Mouse (Mus musculus) heart, adult 2 months (tissue): ENCODE results near the gene Ecm2. TPM values are rescaled to one million over a fixed set of nuclear protein-coding genes. Genes with fewer than 3 reads are reported as not detected.

Experiments used
- DNase-seq, 2 experiments: peaks; one replicate each; pipeline ENCODE4 v3.0.0; 2021
- H3K27ac ChIP-seq: fragments of 200-600 bp; 2 replicates; pipeline ENCODE4 v1.8.1; 2022
- H3K27me3 ChIP-seq: fragments of 200-500 bp; 2 replicates; pipeline ENCODE4 v1.6.1; 2012; ENCODE audit warnings: mild to moderate bottlenecking, low read length, inconsistent platforms, mixed read lengths; ENCODE audit not compliant: control insufficient read depth, insufficient read depth
- H3K36me3 ChIP-seq: fragments of 200-500 bp; 2 replicates; pipeline ENCODE4 v1.6.1; 2012; ENCODE audit warnings: low read length, inconsistent platforms; ENCODE audit not compliant: control insufficient read depth, insufficient read depth
- H3K4me1 ChIP-seq: fragments of 200-500 bp; 2 replicates; pipeline ENCODE4 v1.6.1; 2011; ENCODE audit warnings: low read length; ENCODE audit not compliant: control insufficient read depth, insufficient read depth
- H3K4me3 ChIP-seq: fragments of 200-600 bp; 2 replicates; pipeline ENCODE4 v1.8.1; 2022
- H3K79me2 ChIP-seq: fragments of 200-500 bp; replicated peaks from 2 replicates; pipeline ENCODE4 v1.6.1; 2012; ENCODE audit warnings: mild to moderate bottlenecking, inconsistent platforms, low read length, moderate library complexity, mixed read lengths; ENCODE audit not compliant: control insufficient read depth, insufficient read depth
- H3K9ac ChIP-seq: fragments of 200-500 bp; 2 replicates; pipeline ENCODE4 v1.6.1; 2012; ENCODE audit warnings: low read depth, mild to moderate bottlenecking, control low read depth, inconsistent platforms, low read length, mixed read lengths
- CTCF ChIP-seq: fragments of 200-600 bp; IDR thresholded peaks from 2 replicates; pipeline ENCODE4 v1.8.1; 2022; ENCODE audit warnings: antibody characterized with exemption, mild to moderate bottlenecking, moderate library complexity
- EP300 ChIP-seq: fragments of 200-500 bp; IDR thresholded peaks from 2 replicates; pipeline ENCODE4 v1.6.1; 2011; ENCODE audit warnings: low read depth, low read length, control low read depth; ENCODE audit not compliant: insufficient read depth
- POLR2A ChIP-seq: fragments of 200-500 bp; IDR thresholded peaks from 2 replicates; pipeline ENCODE4 v1.6.1; 2011; ENCODE audit warnings: mild to moderate bottlenecking, low read depth, low read length, control low read depth; ENCODE audit not compliant: insufficient read depth
- WGBS: fragments of 180-500 bp; shearing (Covaris S2); methylation state at CpG from one replicate; pipeline ENCODE4 v1.1.7; 2018; 5-methylcytosine and 5-hydroxymethylcytosine counted together
- intact Hi-C: fragments of 180-260 bp; cut with DNase I; formaldehyde crosslinking; loops from one replicate; pipeline ENCODE4 v1.15.1; 2025
- polyA plus RNA-seq: library from polyadenylated mRNA; depleted of rRNA; stranded (reverse); fragments of >200 nt; gene quantifications from 2 replicates; pipeline ENCODE4 v1.2.3, GENCODE M21; 2012
- total RNA-seq, 2 experiments: library from RNA; stranded (reverse); gene quantifications; 2 replicates each; pipeline ENCODE4 v1.2.3; 2021

Ecm2 gene
- total and polyA plus RNA-seq, 3 experiments, result 8.2 to 15.4 (median 13.4) TPM

DNA sequence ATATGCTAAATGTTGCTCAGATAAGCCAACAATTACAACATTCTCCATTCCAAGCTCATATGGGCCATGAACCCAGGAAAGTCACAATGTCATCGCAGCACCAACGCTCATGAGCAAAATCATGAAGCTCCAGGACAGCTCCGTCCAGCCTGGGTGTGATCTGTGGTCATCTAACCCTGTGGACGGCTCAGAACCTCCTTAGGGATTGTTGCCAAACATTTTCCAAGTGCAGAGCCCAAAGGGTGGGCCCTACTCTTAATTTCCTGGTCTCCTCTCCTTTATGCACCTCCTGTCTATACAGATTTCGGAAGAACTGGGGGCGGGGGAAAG is 32.0 kb upstream of the Ecm2 start:
- WGBS, result 85% methylated on average over 6 of the region's 6 CpGs
- Histone ChIP-seq H3K79me2 (no peaks in the 10 kb centered on the region), H3K27me3 (no peaks in the 10 kb centered on the region), H3K27ac (no peak overlapping the region; the same call in 1 of the 2 replicates), H3K9ac (no peak overlapping the region), H3K4me3 (no peak overlapping the region), H3K36me3 (peaks cover 6% of the 10 kb centered on the region), H3K4me1 (peaks cover 17% of the 10 kb centered on the region)
- intact Hi-C loops, result no loop called here
- no peak for TF ChIP-seq EP300
- no peak for TF ChIP-seq CTCF
- TF ChIP-seq POLR2A, result no peak
- DNase-seq, result no peak

- H3K9ac ChIP-seq, result no peak overlapping the region
- peaks cover 12% of the 10 kb centered on the region for H3K4me1 ChIP-seq
- H3K27me3 ChIP-seq, result no peaks in the 10 kb centered on the region
- WGBS, result 89% methylated on average over 3 of the region's 3 CpGs
- peak overlapping the region; percentile 5; the same call in 1 of the 2 replicates for H3K27ac ChIP-seq
- H3K36me3 ChIP-seq, result peaks cover 8% of the 10 kb centered on the region
- H3K79me2 ChIP-seq, result no peaks in the 10 kb centered on the region
- H3K4me3 ChIP-seq, result no peak overlapping the region
- DNase-seq, result no peak
- TF ChIP-seq POLR2A, result no peak
- TF ChIP-seq EP300, result no peak
- no peak for TF ChIP-seq CTCF
- intact Hi-C loops, result no loop called here
Measured at GRCm38 (mm10) chr13:49477887-49478286, 26.7 kb upstream of the Ecm2 start.

GRCm38 (mm10) chr13:49478851-49479374 is 25.7 kb upstream of the Ecm2 start:
- WGBS, result 84% methylated on average over 6 of the region's 6 CpGs
- H3K9ac ChIP-seq, result no peak overlapping the region
- intact Hi-C loops, result no loop called here
- TF ChIP-seq EP300 (no peak), CTCF (no peak), POLR2A (no peak)
- no peak for DNase-seq
- no peaks in the 10 kb centered on the region for H3K27me3 ChIP-seq
- H3K4me3 ChIP-seq, result no peak overlapping the region
- H3K4me1 ChIP-seq, result peaks cover 12% of the 10 kb centered on the region
- H3K27ac ChIP-seq, result peak overlapping the region; percentile 93
- no peaks in the 10 kb centered on the region for H3K79me2 ChIP-seq
- H3K36me3 ChIP-seq, result peaks cover 8% of the 10 kb centered on the region

DNA sequence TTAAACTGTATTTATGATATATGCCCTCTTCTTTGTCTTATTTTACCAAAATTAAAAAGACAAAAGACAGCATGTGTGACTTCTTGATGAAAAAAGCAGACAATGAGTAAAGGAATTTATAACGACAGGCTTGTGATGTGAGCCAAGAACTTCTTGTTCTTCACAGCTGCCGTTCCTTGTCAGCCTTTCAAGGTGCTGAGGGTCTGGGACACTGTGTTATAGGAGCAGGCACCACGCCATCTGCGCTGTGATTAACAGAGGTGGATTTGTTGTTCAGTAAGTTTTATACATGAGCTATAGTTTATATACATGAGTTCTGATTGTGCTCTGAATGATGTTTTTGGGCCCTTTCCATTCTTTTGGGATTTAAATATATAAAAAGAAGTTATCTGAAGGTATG is 25.2 kb upstream of the Ecm2 start:
- intact Hi-C loops, result no loop called here
- Histone ChIP-seq H3K27ac (peak overlapping the region; percentile 93), H3K9ac (no peak overlapping the region), H3K27me3 (no peaks in the 10 kb centered on the region), H3K79me2 (no peaks in the 10 kb centered on the region), H3K4me1 (peaks cover 12% of the 10 kb centered on the region), H3K36me3 (peaks cover 8% of the 10 kb centered on the region), H3K4me3 (no peak overlapping the region)
- peak; percentile 45 to 47 for DNase-seq
- WGBS, result 40% methylated on average over 4 of the region's 4 CpGs
- TF ChIP-seq EP300 (peak; percentile 92), POLR2A (no peak)

GRCm38 (mm10) chr13:49480057-49480456 is 24.6 kb upstream of the Ecm2 start:
- no peaks in the 10 kb centered on the region for H3K79me2 ChIP-seq
- H3K27me3 ChIP-seq, result no peaks in the 10 kb centered on the region
- peaks cover 12% of the 10 kb centered on the region for H3K4me1 ChIP-seq
- WGBS, result 7% methylated on average over 2 of the region's 2 CpGs
- TF ChIP-seq CTCF (no peak), POLR2A (peak; percentile 61), EP300 (peak; percentile 100)
- intact Hi-C loops, result loop anchor here (2.0 kb wide), 1 partner anchor 27 kb away; no protein-coding TSS in a partner anchor
- no peak overlapping the region for H3K4me3 ChIP-seq
- peaks cover 8% of the 10 kb centered on the region for H3K36me3 ChIP-seq
- DNase-seq, result peak; percentile 83 to 90
- peak overlapping the region; percentile 93 for H3K27ac ChIP-seq
- H3K9ac ChIP-seq, result no peak overlapping the region

DNA sequence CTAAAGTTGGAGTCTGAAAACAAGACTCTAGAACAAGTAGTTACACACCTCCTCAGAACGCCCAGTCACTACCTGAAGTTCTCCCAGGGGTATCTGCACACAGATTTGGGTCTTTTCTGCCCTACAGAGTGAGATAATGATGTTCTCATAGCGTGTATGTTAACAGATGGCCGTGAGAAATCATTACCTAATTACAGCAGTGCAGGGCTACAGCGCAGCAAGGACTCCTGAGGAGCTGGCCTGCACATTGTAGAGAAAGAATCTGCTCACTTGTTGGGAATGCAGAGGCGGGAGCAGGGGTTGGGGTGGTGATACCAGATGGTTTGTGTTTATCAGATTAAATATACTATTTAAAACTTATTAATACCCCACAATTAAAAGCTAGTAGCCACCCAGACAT is 24.1 kb upstream of the Ecm2 start:
- TF ChIP-seq CTCF (no peak), POLR2A (no peak), EP300 (no peak)
- intact Hi-C loops, result loop anchor here (2.0 kb wide), 1 partner anchor 26 kb away; no protein-coding TSS in a partner anchor
- Histone ChIP-seq H3K4me3 (no peak overlapping the region), H3K27me3 (no peaks in the 10 kb centered on the region), H3K36me3 (peaks cover 8% of the 10 kb centered on the region), H3K79me2 (no peaks in the 10 kb centered on the region), H3K4me1 (peaks cover 12% of the 10 kb centered on the region), H3K9ac (peak overlapping the region; percentile 51), H3K27ac (peak overlapping the region; percentile 93)
- peak; percentile 44 to 48 for DNase-seq
- WGBS, result 40% methylated on average over 5 of the region's 5 CpGs
